Mouse (Mus musculus) c-Kit-positive CD71-positive TER-119-positive erythroid progenitor cells, embryonic 14.5 days (primary cell): ENCODE data around the gene Hoxb2.

Experiments
- DNase-seq: peaks from one replicate; pipeline ENCODE4 v3.0.0-alpha.2; 2013; ENCODE audit warnings: low spot score

Gene Hoxb2

GRCm38 (mm10) chr11:96336597-96336996 lies 13.7 kb upstream of the Hoxb2 start:
- no peak for DNase-seq

- no peak for DNase-seq
Measured at GRCm38 (mm10) chr11:96337026-96337425, 13.3 kb upstream of the Hoxb2 start.

- DNase-seq = no peak
Measured at GRCm38 (mm10) chr11:96338957-96339855, 11.1 kb upstream of the Hoxb2 start.

- DNase-seq = no peak
Measured at GRCm38 (mm10) chr11:96340698-96341365, 9.5 kb upstream of the Hoxb2 start.

GRCm38 (mm10) chr11:96341701-96342575 lies 8.4 kb upstream of the Hoxb2 start:
- no peak for DNase-seq

GRCm38 (mm10) chr11:96342576-96342930 lies 7.8 kb upstream of the Hoxb2 start:
- DNase-seq = no peak

- DNase-seq = no peak
Measured at GRCm38 (mm10) chr11:96343206-96343745, 7.0 kb upstream of the Hoxb2 start.

- no peak for DNase-seq
Measured at GRCm38 (mm10) chr11:96344061-96344877, 6.1 kb upstream of the Hoxb2 start.

GRCm38 (mm10) chr11:96344878-96345159 lies 5.5 kb upstream of the Hoxb2 start:
- no peak for DNase-seq

- no peak for DNase-seq
Measured at GRCm38 (mm10) chr11:96345220-96345892, 5.0 kb upstream of the Hoxb2 start.

GRCm38 (mm10) chr11:96345893-96346806 lies 4.2 kb upstream of the Hoxb2 start:
- no peak for DNase-seq

GRCm38 (mm10) chr11:96346916-96347520 lies 3.3 kb upstream of the Hoxb2 start:
- DNase-seq = no peak

GRCm38 (mm10) chr11:96347717-96348116 lies 2.6 kb upstream of the Hoxb2 start:
- no peak for DNase-seq

GRCm38 (mm10) chr11:96348141-96348928 lies 2.0 kb upstream of the Hoxb2 start:
- DNase-seq = no peak

GRCm38 (mm10) chr11:96348988-96349387 lies 1.3 kb upstream of the Hoxb2 start:
- no peak for DNase-seq

- no peak for DNase-seq
Measured at GRCm38 (mm10) chr11:96349491-96350340, 609 bp upstream of the Hoxb2 start.

GRCm38 (mm10) chr11:96350791-96351190 lies 466 bp downstream of the Hoxb2 start:
- DNase-seq = no peak

- DNase-seq = no peak
Measured at GRCm38 (mm10) chr11:96351312-96351711, 987 bp downstream of the Hoxb2 start.
